Mouse (Mus musculus): ENCODE measurements around the gene Eif5a. TPM values are rescaled to one million over a fixed set of nuclear protein-coding genes. Genes with fewer than 3 reads are reported as not detected.

The Eif5a gene
- polyA plus RNA-seq, 1 experiment = 387 TPM

GRCm38 (mm10) chr11:69883066-69883465, 38.7 kb downstream of the Eif5a start:
- 80% methylated on average over 4 of the region's 4 CpGs for WGBS
- TF ChIP-seq CTCF (IDR thresholded peaks at IDR 0.05; ENCODE audit: control insufficient read depth, insufficient read depth, low read length) (peak; percentile 65), POLR2A (IDR thresholded peaks at IDR 0.05; ENCODE audit: borderline replicate concordance, control insufficient read depth, low read depth, low read length) (no peak)
- Histone ChIP-seq H3K27ac (ENCODE audit: control insufficient read depth, insufficient read depth, low read depth, low read length, poor library complexity) (no peak overlapping the region), H3K4me3 (replicated peaks; ENCODE audit: control insufficient read depth, low read depth, low read length) (no peak overlapping the region), H3K4me1 (ENCODE audit: control insufficient read depth, insufficient read depth, low read length) (peaks cover 4% of the 10 kb centered on the region)

DNA sequence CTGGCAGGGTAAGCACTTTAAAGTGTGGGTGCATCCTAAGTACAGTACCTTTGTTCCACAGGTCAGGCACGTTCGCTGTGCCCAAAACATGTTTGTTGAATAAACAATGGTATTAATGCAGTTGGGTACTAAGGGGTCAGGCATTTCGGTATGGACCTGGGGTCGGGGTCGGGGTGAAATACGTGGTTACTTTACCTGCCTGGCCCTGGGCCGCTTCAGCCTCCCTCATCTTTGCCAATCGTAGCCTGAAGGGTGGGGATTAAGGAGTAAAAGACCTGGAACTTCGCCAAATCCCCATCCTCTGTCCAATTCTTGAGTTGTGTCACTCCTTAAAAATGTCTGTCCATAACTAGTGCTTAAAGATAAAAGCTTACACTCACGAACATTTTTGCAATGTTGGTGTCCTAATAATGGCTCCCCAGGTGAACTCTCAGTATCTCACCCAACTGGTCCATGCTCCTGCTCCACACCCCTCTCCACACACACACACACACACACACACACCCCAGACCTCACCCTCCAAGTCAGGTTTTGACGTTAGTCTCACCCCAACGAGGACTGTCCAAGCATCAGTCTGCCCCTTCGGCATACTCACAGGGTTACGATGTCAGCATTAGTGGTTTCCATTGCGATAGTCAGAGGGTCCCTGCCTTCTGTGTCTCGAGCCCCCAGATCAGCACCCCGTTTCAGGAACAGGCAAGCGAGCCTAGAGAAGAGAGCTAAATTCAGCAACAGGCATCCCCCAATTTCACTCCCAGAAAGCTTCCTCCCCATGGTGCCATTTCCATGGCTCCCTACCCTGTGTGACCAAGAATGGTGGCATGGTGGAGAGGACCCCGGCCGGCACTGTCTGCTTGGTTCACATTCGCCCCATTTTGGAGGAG, 39.7 kb downstream of the Eif5a start:
- H3K4me1 ChIP-seq (ENCODE audit: control insufficient read depth, insufficient read depth, low read length) = peaks cover 4% of the 10 kb centered on the region
- peak overlapping the region; percentile 93 for H3K27ac ChIP-seq (ENCODE audit: control insufficient read depth, insufficient read depth, low read depth, low read length, poor library complexity)
- H3K4me3 ChIP-seq (replicated peaks; ENCODE audit: control insufficient read depth, low read depth, low read length) = no peak overlapping the region
- TF ChIP-seq CTCF (IDR thresholded peaks at IDR 0.05; ENCODE audit: control insufficient read depth, insufficient read depth, low read length) = no peak
- 78% methylated on average over 21 of the region's 21 CpGs for WGBS

DNA sequence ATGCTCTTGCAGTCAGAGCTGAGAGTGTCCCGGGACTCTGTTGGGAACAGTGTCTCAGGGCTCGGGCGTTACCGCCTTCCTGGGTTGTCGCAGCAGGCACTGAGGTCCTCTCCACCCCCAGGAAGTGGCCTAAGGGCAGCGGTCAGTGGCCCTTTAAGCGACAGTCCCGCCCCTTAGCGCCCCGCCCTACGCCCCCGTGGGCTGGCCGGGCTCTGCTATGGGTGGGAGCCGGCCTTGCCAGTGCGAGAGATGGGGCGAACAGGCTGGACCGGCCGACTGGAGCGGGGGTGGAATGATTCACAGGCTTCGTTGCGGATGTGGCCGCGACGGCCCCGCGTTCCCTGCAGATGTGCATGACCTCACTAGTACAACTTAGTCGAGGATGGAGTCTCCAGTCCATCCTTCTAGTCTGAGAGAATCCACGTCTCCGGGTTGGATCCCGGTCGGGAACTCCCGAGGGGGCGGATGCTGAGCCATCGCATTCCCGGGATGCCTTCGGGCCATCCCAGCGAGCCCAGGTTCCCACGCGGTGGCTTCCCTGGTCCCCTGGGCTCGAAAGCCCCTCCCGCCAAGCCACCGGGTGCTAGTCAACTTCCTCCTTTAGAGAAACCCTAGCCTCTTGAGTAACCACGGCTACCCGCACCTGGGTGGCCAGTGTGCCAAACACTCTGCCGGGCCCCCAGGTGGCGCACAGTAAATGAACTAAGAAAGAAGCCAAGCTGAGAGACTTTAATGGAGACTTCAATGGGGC, 40.7 kb downstream of the Eif5a start, which contains the start of gene Kctd11:
Gene Kctd11, minus strand, starts transcription at position 554 of the 751 bp plus-strand sequence.
- under 1% methylated on average over 46 of the region's 46 CpGs for WGBS
- Histone ChIP-seq H3K4me3 (replicated peaks; ENCODE audit: control insufficient read depth, low read depth, low read length) (peak within 1 kb of the TSS; percentile 69), H3K27ac (ENCODE audit: control insufficient read depth, insufficient read depth, low read depth, low read length, poor library complexity) (peak within 1 kb of the TSS; percentile 93), H3K4me1 (ENCODE audit: control insufficient read depth, insufficient read depth, low read length) (peaks cover 4% of the 10 kb centered on the region)
- TF ChIP-seq POLR2A (IDR thresholded peaks at IDR 0.05; ENCODE audit: borderline replicate concordance, control insufficient read depth, low read depth, low read length) (peak; percentile 73; the same call in 1 of the 2 replicates), CTCF (IDR thresholded peaks at IDR 0.05; ENCODE audit: control insufficient read depth, insufficient read depth, low read length) (peak; percentile 44)

GRCm38 (mm10) chr11:69880506-69880852, 41.3 kb downstream of the Eif5a start:
- Histone ChIP-seq H3K27ac (ENCODE audit: control insufficient read depth, insufficient read depth, low read depth, low read length, poor library complexity) (peak overlapping the region; percentile 93), H3K4me1 (ENCODE audit: control insufficient read depth, insufficient read depth, low read length) (peaks cover 4% of the 10 kb centered on the region), H3K4me3 (replicated peaks; ENCODE audit: control insufficient read depth, low read depth, low read length) (peak overlapping the region; percentile 69)
- TF ChIP-seq CTCF (IDR thresholded peaks at IDR 0.05; ENCODE audit: control insufficient read depth, insufficient read depth, low read length) = peak; percentile 85
- TF ChIP-seq POLR2A (IDR thresholded peaks at IDR 0.05; ENCODE audit: borderline replicate concordance, control insufficient read depth, low read depth, low read length) = no peak
- 2% methylated on average over 18 of the region's 18 CpGs for WGBS

GRCm38 (mm10) chr11:69879711-69880110, 42.0 kb downstream of the Eif5a start:
- no peak overlapping the region for H3K4me3 ChIP-seq (replicated peaks; ENCODE audit: control insufficient read depth, low read depth, low read length)
- 93% methylated on average over 15 of the region's 15 CpGs for WGBS
- TF ChIP-seq CTCF (IDR thresholded peaks at IDR 0.05; ENCODE audit: control insufficient read depth, insufficient read depth, low read length) (no peak), POLR2A (IDR thresholded peaks at IDR 0.05; ENCODE audit: borderline replicate concordance, control insufficient read depth, low read depth, low read length) (no peak)
- H3K4me1 ChIP-seq (ENCODE audit: control insufficient read depth, insufficient read depth, low read length) = peaks cover 4% of the 10 kb centered on the region
- H3K27ac ChIP-seq (ENCODE audit: control insufficient read depth, insufficient read depth, low read depth, low read length, poor library complexity) = no peak overlapping the region

DNA sequence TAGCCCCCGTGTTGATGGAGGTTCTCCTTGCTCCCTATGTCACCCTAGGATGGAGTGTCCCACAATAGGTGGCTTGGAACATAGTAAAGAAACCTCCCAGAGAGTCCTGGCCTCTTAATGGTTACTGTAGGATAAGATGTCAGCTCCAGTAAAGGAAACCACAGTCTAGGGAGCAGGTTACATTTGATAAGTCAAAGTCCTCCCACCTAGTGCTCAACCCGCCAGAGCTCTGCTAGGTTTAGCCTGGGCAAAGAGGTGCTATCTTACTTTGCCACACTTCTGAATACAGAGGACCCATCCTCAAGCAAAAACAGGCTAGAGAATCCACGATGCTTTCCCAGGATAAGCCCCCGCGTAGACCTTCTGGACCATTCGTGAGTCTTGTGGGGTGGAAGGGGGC, 42.8 kb downstream of the Eif5a start:
- no peak overlapping the region for H3K27ac ChIP-seq (ENCODE audit: control insufficient read depth, insufficient read depth, low read depth, low read length, poor library complexity)
- 66% methylated on average over 6 of the region's 6 CpGs for WGBS
- TF ChIP-seq CTCF (IDR thresholded peaks at IDR 0.05; ENCODE audit: control insufficient read depth, insufficient read depth, low read length) = no peak
- no peak for TF ChIP-seq POLR2A (IDR thresholded peaks at IDR 0.05; ENCODE audit: borderline replicate concordance, control insufficient read depth, low read depth, low read length)
- H3K4me3 ChIP-seq (replicated peaks; ENCODE audit: control insufficient read depth, low read depth, low read length) = no peak overlapping the region
- H3K4me1 ChIP-seq (ENCODE audit: control insufficient read depth, insufficient read depth, low read length) = peaks cover 4% of the 10 kb centered on the region

- H3K4me3 ChIP-seq (replicated peaks; ENCODE audit: control insufficient read depth, low read depth, low read length) = no peak overlapping the region
- WGBS = 81% methylated on average over 3 of the region's 3 CpGs
- no peak overlapping the region for H3K27ac ChIP-seq (ENCODE audit: control insufficient read depth, insufficient read depth, low read depth, low read length, poor library complexity)
- peaks cover 4% of the 10 kb centered on the region for H3K4me1 ChIP-seq (ENCODE audit: control insufficient read depth, insufficient read depth, low read length)
- no peak for TF ChIP-seq POLR2A (IDR thresholded peaks at IDR 0.05; ENCODE audit: borderline replicate concordance, control insufficient read depth, low read depth, low read length)
- no peak for TF ChIP-seq CTCF (IDR thresholded peaks at IDR 0.05; ENCODE audit: control insufficient read depth, insufficient read depth, low read length)
Measured at GRCm38 (mm10) chr11:69878399-69878798, 43.4 kb downstream of the Eif5a start.

DNA sequence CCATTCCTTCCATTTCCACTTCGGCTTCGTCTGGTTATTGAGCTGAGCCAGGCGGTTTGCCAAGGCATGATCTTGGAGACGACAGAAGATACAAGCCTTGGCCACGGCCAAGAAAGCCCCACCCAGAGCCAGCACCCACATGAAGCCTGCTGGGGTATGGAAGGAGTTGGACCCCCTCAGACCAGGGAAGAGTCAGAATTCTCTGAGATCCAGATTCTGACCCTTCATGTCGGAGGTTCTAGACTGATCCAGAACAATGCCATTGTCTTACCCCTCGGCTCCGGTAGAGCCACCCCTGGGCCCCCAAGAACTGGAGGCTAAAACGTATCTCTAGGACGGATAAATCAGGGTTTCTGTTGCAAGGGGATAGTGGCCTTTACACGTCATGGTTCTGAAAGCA, 43.9 kb downstream of the Eif5a start, which contains the start of gene Tmem95:
Gene Tmem95, minus strand, starts transcription at position 141 of the 400 bp plus-strand sequence.
- Histone ChIP-seq H3K27ac (ENCODE audit: control insufficient read depth, insufficient read depth, low read depth, low read length, poor library complexity) (no peak within 1 kb of the TSS), H3K4me1 (ENCODE audit: control insufficient read depth, insufficient read depth, low read length) (peaks cover 4% of the 10 kb centered on the region), H3K4me3 (replicated peaks; ENCODE audit: control insufficient read depth, low read depth, low read length) (no peak within 1 kb of the TSS)
- TF ChIP-seq POLR2A (IDR thresholded peaks at IDR 0.05; ENCODE audit: borderline replicate concordance, control insufficient read depth, low read depth, low read length) = no peak
- TF ChIP-seq CTCF (IDR thresholded peaks at IDR 0.05; ENCODE audit: control insufficient read depth, insufficient read depth, low read length) = no peak
- WGBS = 77% methylated on average over 11 of the region's 11 CpGs
